Mouse (Mus musculus) limb, embryonic 14.5 days (tissue): ENCODE measurements around the gene Rab4a. TPM values are rescaled to one million over a fixed set of nuclear protein-coding genes. Genes with fewer than 3 reads are reported as not detected.

Experiments used
- ATAC-seq: fragments of 200-750 bp; cut with Nextera tagmentation; 2 replicates; pipeline ENCODE4 v1.8.0; 2017; ENCODE audit warnings: low read depth, moderate number of reproducible peaks, moderate TSS enrichment; ENCODE audit not compliant: low FRiP score
- DNase-seq: peaks from one replicate; pipeline ENCODE4 v3.0.0-alpha.2; 2015; ENCODE audit warnings: low spot score
- H3K27ac ChIP-seq: fragments of 300-500 bp; sonication (generic); replicated peaks from 2 replicates; pipeline ENCODE4 v1.5.1; 2014; ENCODE audit warnings: low read depth, mild to moderate bottlenecking, low read length, moderate library complexity, mixed read lengths
- H3K27me3 ChIP-seq: fragments of 300-500 bp; sonication (generic); 2 replicates; pipeline ENCODE4 v1.6.1; 2014; ENCODE audit warnings: low read length, mixed read lengths; ENCODE audit not compliant: control insufficient read depth, insufficient read depth
- H3K36me3 ChIP-seq: fragments of 300-500 bp; sonication (generic); 2 replicates; pipeline ENCODE4 v1.6.1; 2014; ENCODE audit warnings: mild to moderate bottlenecking, low read length, moderate library complexity, mixed read lengths; ENCODE audit not compliant: control insufficient read depth, insufficient read depth
- H3K4me1 ChIP-seq: fragments of 300-500 bp; sonication (generic); 2 replicates; pipeline ENCODE4 v1.6.1; 2014; ENCODE audit warnings: antibody characterized with exemption, low read length, mixed read lengths; ENCODE audit not compliant: control insufficient read depth, insufficient read depth
- H3K4me2 ChIP-seq: fragments of 300-500 bp; sonication (generic); replicated peaks from 2 replicates; pipeline ENCODE4 v1.6.1; 2014; ENCODE audit warnings: low read depth, mild to moderate bottlenecking, low read length, moderate library complexity; ENCODE audit not compliant: severe bottlenecking
- H3K4me3 ChIP-seq: fragments of 300-500 bp; sonication (generic); replicated peaks from 2 replicates; pipeline ENCODE4 v1.5.1; 2014; ENCODE audit warnings: low read length
- H3K9ac ChIP-seq: fragments of 300-500 bp; sonication (generic); 2 replicates; pipeline ENCODE4 v1.6.1; 2014; ENCODE audit warnings: mild to moderate bottlenecking, low read depth, low read length, moderate library complexity; ENCODE audit not compliant: severe bottlenecking
- H3K9me3 ChIP-seq: fragments of 300-500 bp; sonication (generic); 2 replicates; pipeline ENCODE4 v1.6.1; 2016; ENCODE audit warnings: low read length; ENCODE audit not compliant: control insufficient read depth
- POLR2A ChIP-seq: fragments of 200-500 bp; IDR thresholded peaks from 2 replicates; pipeline ENCODE4 v1.8.0; 2012; ENCODE audit warnings: inconsistent platforms, mild to moderate bottlenecking, moderate library complexity, borderline replicate concordance; ENCODE audit not compliant: insufficient read depth, insufficient read length; ENCODE audit errors: extremely low read depth
- WGBS: fragments of 180-500 bp; shearing (Covaris S2); extraction: QIAGEN DNeasy Blood & Tissue Kit; methylation state at CpG from one replicate; pipeline ENCODE4 v1.1.7; 2014; 5-methylcytosine and 5-hydroxymethylcytosine counted together
- polyA plus RNA-seq, 2 experiments: library from polyadenylated mRNA; depleted of rRNA in 1 of 2; stranded (reverse) in 1 of 2; unstranded in 1 of 2; fragments of >200 nt; fragmentation: Nextera tagmentation in 1 of 2; extraction: Ambion mirVana in 1 of 2; gene quantifications; 2 replicates each; pipeline versions ENCODE4 v1.2.1 to v1.2.3; 2012 to 2014

Gene Rab4a
- polyA plus RNA-seq, 2 experiments, result 29.5 to 45.5 TPM

GRCm38 (mm10) chr8:123791845-123792225 lies 13.9 kb upstream of the Rab4a start:
- no peak overlapping the region for H3K27ac ChIP-seq
- TF ChIP-seq POLR2A, result no peak
- no peaks in the 10 kb centered on the region for H3K4me1 ChIP-seq
- H3K4me2 ChIP-seq, result no peak overlapping the region
- H3K27me3 ChIP-seq, result no peaks in the 10 kb centered on the region
- WGBS, result 70% methylated on average over 7 of the region's 7 CpGs
- H3K9me3 ChIP-seq, result no peaks in the 10 kb centered on the region
- no peak for DNase-seq
- no peak overlapping the region for H3K4me3 ChIP-seq
- H3K9ac ChIP-seq, result no peak overlapping the region
- H3K36me3 ChIP-seq, result no peaks in the 10 kb centered on the region
- ATAC-seq, result no peak

DNA sequence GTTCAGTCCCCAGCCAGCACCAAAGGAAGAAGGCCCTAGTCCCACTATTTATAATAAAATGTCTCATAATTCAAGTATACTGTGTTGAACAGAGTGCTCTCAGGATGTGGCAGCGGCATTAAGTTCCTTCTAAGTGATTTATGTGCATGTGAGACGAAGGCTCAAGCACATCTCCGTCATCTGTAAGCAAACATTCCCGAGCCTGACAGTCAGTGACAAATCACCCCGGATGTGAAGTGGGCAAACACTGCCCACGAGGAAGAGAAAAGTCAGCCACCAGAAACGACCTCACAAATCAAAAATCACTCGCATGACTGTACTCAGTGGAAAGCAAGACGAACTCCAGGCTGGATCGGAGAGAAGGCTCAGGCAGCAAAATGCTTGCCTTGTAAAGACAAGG lies 11.9 kb upstream of the Rab4a start:
- Histone ChIP-seq H3K4me3 (no peak overlapping the region), H3K27ac (no peak overlapping the region), H3K27me3 (no peaks in the 10 kb centered on the region), H3K9ac (no peak overlapping the region), H3K36me3 (no peaks in the 10 kb centered on the region), H3K4me1 (no peaks in the 10 kb centered on the region), H3K4me2 (no peak overlapping the region), H3K9me3 (no peaks in the 10 kb centered on the region)
- WGBS, result 29% methylated on average over 10 of the region's 10 CpGs
- no peak for TF ChIP-seq POLR2A
- DNase-seq (no peak), ATAC-seq (no peak)

- no peak for ATAC-seq
- H3K9me3 ChIP-seq, result no peaks in the 10 kb centered on the region
- DNase-seq, result no peak
- no peaks in the 10 kb centered on the region for H3K36me3 ChIP-seq
- no peaks in the 10 kb centered on the region for H3K4me1 ChIP-seq
- no peak overlapping the region for H3K27ac ChIP-seq
- TF ChIP-seq POLR2A, result no peak
- 79% methylated on average over 4 of the region's 4 CpGs for WGBS
- H3K9ac ChIP-seq, result no peak overlapping the region
- H3K4me2 ChIP-seq, result no peak overlapping the region
- no peak overlapping the region for H3K4me3 ChIP-seq
- H3K27me3 ChIP-seq, result no peaks in the 10 kb centered on the region
Observed at GRCm38 (mm10) chr8:123794766-123795165, 11.0 kb upstream of the Rab4a start.

DNA sequence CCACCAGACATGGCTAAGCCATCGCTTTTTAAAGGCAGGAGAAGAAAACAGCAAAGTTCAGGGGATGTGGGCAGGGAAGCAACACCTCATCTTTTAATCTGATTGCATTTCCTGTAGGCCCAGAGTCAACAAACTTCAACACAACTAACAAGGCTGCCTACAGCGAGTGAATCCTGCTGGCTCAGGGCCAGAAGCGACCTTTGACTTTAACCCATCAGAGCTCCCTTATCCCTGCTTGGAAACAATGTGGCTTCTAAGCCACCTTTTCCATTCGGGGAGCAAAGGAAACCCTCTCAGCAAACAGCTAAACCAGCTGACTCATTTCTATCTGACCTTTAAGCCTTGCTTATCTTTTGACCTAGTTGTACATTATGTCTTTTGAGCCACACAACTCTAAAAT lies 9.0 kb upstream of the Rab4a start:
- no peaks in the 10 kb centered on the region for H3K36me3 ChIP-seq
- H3K9me3 ChIP-seq, result no peaks in the 10 kb centered on the region
- DNase-seq, result no peak
- H3K9ac ChIP-seq, result no peak overlapping the region
- H3K4me2 ChIP-seq, result no peak overlapping the region
- H3K27me3 ChIP-seq, result no peaks in the 10 kb centered on the region
- 41% methylated on average over 4 of the region's 4 CpGs for WGBS
- TF ChIP-seq POLR2A, result no peak
- H3K27ac ChIP-seq, result no peak overlapping the region
- no peak for ATAC-seq
- H3K4me1 ChIP-seq, result no peaks in the 10 kb centered on the region
- H3K4me3 ChIP-seq, result no peak overlapping the region

- ATAC-seq (no peak), DNase-seq (no peak)
- no peak overlapping the region for H3K9ac ChIP-seq
- H3K4me3 ChIP-seq, result no peak overlapping the region
- no peak overlapping the region for H3K4me2 ChIP-seq
- no peak for TF ChIP-seq POLR2A
- H3K9me3 ChIP-seq, result no peaks in the 10 kb centered on the region
- H3K27ac ChIP-seq, result no peak overlapping the region
- no peaks in the 10 kb centered on the region for H3K27me3 ChIP-seq
- H3K36me3 ChIP-seq, result no peaks in the 10 kb centered on the region
- 86% methylated on average over 15 of the region's 15 CpGs for WGBS
- no peaks in the 10 kb centered on the region for H3K4me1 ChIP-seq
Observed at GRCm38 (mm10) chr8:123797928-123798327, 7.9 kb upstream of the Rab4a start.

- Histone ChIP-seq H3K9ac (no peak overlapping the region), H3K9me3 (no peaks in the 10 kb centered on the region), H3K36me3 (no peaks in the 10 kb centered on the region), H3K4me3 (no peak overlapping the region), H3K27ac (no peak overlapping the region), H3K4me2 (no peak overlapping the region), H3K4me1 (no peaks in the 10 kb centered on the region), H3K27me3 (no peaks in the 10 kb centered on the region)
- WGBS, result 54% methylated on average over 6 of the region's 6 CpGs
- TF ChIP-seq POLR2A, result no peak
- no peak for DNase-seq
- no peak for ATAC-seq
Observed at GRCm38 (mm10) chr8:123799434-123799833, 6.4 kb upstream of the Rab4a start.
